Mouse (Mus musculus): Measurements from ENCODE around the gene Brwd1. TPM values are rescaled to one million over a fixed set of nuclear protein-coding genes. Genes with fewer than 3 reads are reported as not detected.
"Not testable (repeated sequence)": the region's sequence is repeated elsewhere in the genome, so short reads cannot be mapped to it uniquely, and the experiment has no call there.

Brwd1 gene
- polyA plus RNA-seq, 1 experiment from 2014 or later = 76.2 TPM

DNA sequence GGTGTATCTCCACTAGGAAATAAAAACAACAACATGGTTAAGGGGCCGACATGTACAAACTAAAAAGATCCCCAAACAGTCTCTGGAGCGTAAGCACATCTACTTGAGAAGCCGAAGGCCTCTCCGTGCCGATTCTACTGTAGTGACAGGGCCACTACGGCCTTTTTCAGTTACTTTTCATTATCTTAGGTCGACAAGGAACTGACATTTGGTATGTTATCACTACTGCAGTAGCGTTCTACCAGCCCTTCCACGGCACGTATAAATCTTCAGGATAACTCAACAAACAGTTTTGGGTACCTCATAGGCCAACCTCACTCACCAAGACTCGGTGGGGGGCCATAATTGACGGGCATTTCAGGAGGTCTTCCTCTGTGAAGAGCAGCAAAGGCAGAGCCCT is 16.2 kb downstream of the Brwd1 start:
- H3K9ac ChIP-seq = no peak overlapping the region
- H3K27ac ChIP-seq = no peak overlapping the region
- H3K36me3 ChIP-seq = peaks cover 44% of the 10 kb centered on the region
- H3K4me2 ChIP-seq = no peak overlapping the region
- H3K4me3 ChIP-seq (replicated peaks) = no peak overlapping the region
- H3K9me3 ChIP-seq = no peaks in the 10 kb centered on the region
- no peak for ATAC-seq (ENCODE audit: insufficient read depth, low FRiP score, low read depth)
- no peaks in the 10 kb centered on the region for H3K4me1 ChIP-seq
- WGBS = 88% methylated on average over 12 of the region's 12 CpGs
- H3K27me3 ChIP-seq (replicated peaks) = no peaks in the 10 kb centered on the region

DNA sequence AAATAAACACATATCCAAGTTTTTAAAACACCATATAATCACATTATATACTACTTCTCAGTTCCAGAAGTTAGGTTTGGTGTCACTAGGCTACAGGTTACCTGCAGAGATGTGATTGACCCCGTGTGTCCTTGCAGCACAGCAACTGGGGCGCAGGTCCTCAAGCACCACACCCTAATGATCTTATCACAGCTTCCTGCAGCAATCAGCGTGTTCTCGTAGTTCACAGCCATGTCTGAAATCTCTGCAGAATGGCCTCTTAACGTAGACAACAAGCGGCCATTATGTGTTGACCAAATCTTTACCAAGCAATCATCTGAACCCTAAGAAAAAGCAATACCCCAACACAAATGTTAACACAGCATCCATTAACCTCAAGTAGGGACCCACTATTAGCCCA is 17.7 kb downstream of the Brwd1 start:
- WGBS = 88% methylated on average over 6 of the region's 6 CpGs
- Histone ChIP-seq H3K9ac (no peak overlapping the region), H3K27me3 (replicated peaks) (no peaks in the 10 kb centered on the region), H3K27ac (no peak overlapping the region), H3K36me3 (peaks cover 52% of the 10 kb centered on the region), H3K9me3 (no peaks in the 10 kb centered on the region), H3K4me3 (replicated peaks) (no peak overlapping the region), H3K4me1 (no peaks in the 10 kb centered on the region), H3K4me2 (no peak overlapping the region)
- ATAC-seq (ENCODE audit: insufficient read depth, low FRiP score, low read depth) = no peak

DNA sequence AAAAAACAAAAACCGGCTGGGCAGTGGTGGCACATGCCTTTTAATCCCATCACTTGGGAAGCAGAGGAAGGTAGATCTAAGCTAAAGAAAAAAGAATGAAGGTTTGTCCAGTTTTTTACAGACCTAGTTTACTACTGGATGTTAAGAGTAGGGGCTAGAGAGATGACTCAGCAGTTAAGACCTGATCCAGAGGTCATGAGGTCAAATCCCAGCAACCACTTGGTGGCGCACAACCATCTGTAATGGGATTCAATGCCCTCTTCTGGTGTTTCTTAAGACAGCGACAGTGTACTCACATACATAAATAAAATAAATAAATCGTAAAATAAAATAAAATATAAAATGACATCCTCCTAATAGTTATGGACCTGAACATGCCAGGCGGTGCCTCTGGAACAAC is 38.2 kb downstream of the Brwd1 start:
- Histone ChIP-seq H3K4me2 (no peak overlapping the region), H3K9ac (no peak overlapping the region), H3K9me3 (no peaks in the 10 kb centered on the region), H3K27ac (no peak overlapping the region), H3K27me3 (replicated peaks) (no peaks in the 10 kb centered on the region), H3K4me3 (replicated peaks) (no peak overlapping the region), H3K36me3 (peaks cover 55% of the 10 kb centered on the region), H3K4me1 (no peaks in the 10 kb centered on the region)
- ATAC-seq (ENCODE audit: insufficient read depth, low FRiP score, low read depth) = no peak
- WGBS = 65% methylated on average over 5 of the region's 5 CpGs

DNA sequence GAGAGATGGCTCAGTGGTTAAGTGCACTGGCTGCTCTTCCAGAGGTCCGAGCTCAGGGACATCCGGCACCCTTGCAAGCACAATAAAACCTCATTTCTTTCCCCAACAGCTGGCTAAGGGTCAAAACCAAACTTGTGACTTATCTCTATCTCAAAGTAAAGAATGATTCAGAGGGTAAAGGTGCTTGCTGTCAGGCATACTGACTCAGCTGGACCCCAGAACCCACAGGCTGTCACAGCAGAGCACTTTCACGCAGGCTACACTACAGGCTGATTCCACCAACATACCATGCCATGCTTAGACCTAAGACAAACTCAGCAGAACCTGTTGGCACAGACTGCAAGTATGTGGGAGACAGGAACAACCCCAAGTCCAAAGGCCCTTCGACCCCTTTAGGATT is 41.6 kb downstream of the Brwd1 start:
- WGBS = 86% methylated on average over 4 of the region's 4 CpGs
- no peak overlapping the region for H3K9ac ChIP-seq
- no peak overlapping the region for H3K4me2 ChIP-seq
- no peaks in the 10 kb centered on the region for H3K9me3 ChIP-seq
- H3K4me3 ChIP-seq (replicated peaks) = no peak overlapping the region
- no peaks in the 10 kb centered on the region for H3K27me3 ChIP-seq (replicated peaks)
- ATAC-seq (ENCODE audit: insufficient read depth, low FRiP score, low read depth) = no peak
- H3K27ac ChIP-seq = no peak overlapping the region
- no peaks in the 10 kb centered on the region for H3K4me1 ChIP-seq
- H3K36me3 ChIP-seq = peaks cover 66% of the 10 kb centered on the region

DNA sequence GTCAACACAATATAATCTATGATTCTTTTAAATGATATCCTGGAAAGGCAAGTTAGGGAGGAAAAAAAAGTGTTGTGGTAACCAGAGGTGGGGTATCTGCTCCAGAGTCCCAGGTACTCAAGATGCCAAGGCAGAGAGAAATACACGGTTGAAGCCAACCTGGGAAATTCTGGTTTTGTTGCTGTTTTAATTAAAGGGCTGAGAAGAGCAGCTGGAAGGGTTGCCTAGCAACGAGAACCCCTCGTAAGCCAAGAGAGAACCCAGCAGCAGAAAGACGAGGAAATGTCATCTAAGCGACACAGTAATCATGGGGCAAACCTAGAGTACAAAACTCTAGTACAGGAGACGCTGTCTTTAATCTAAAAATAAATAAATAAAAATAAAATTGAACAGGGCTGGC is 42.8 kb downstream of the Brwd1 start:
- H3K9ac ChIP-seq = no peak overlapping the region
- H3K27me3 ChIP-seq (replicated peaks) = no peaks in the 10 kb centered on the region
- H3K4me1 ChIP-seq = no peaks in the 10 kb centered on the region
- ATAC-seq (ENCODE audit: insufficient read depth, low FRiP score, low read depth) = no peak
- WGBS = 71% methylated on average over 6 of the region's 6 CpGs
- H3K27ac ChIP-seq = no peak overlapping the region
- peaks cover 70% of the 10 kb centered on the region for H3K36me3 ChIP-seq
- no peak overlapping the region for H3K4me2 ChIP-seq
- no peaks in the 10 kb centered on the region for H3K9me3 ChIP-seq
- no peak overlapping the region for H3K4me3 ChIP-seq (replicated peaks)

DNA sequence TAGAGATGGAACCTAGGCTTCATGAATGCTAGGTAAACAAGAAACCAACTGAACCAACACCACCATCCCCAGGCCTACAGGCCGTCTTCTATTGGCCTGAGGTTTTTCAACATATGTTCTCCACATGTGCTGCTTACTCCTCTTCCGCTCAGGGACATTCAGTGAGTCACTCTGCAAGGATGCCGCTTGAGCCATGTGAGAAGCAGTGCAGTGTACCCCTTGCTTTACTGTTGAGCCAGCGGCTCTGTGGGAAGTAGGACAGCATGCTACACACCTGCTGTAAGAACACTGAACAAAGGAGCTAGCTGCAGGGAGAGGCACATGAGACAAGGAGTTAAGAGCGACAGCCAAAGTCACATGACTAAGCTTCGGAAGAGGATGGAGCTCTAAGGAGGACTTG is 47.9 kb downstream of the Brwd1 start:
- no peak overlapping the region for H3K27ac ChIP-seq
- no peaks in the 10 kb centered on the region for H3K9me3 ChIP-seq
- H3K36me3 ChIP-seq = peaks cover 82% of the 10 kb centered on the region
- no peaks in the 10 kb centered on the region for H3K4me1 ChIP-seq
- WGBS = 87% methylated on average over 6 of the region's 6 CpGs
- no peak overlapping the region for H3K4me3 ChIP-seq (replicated peaks)
- ATAC-seq (ENCODE audit: insufficient read depth, low FRiP score, low read depth) = no peak
- H3K9ac ChIP-seq = no peak overlapping the region
- H3K4me2 ChIP-seq = no peak overlapping the region
- H3K27me3 ChIP-seq (replicated peaks) = no peaks in the 10 kb centered on the region

DNA sequence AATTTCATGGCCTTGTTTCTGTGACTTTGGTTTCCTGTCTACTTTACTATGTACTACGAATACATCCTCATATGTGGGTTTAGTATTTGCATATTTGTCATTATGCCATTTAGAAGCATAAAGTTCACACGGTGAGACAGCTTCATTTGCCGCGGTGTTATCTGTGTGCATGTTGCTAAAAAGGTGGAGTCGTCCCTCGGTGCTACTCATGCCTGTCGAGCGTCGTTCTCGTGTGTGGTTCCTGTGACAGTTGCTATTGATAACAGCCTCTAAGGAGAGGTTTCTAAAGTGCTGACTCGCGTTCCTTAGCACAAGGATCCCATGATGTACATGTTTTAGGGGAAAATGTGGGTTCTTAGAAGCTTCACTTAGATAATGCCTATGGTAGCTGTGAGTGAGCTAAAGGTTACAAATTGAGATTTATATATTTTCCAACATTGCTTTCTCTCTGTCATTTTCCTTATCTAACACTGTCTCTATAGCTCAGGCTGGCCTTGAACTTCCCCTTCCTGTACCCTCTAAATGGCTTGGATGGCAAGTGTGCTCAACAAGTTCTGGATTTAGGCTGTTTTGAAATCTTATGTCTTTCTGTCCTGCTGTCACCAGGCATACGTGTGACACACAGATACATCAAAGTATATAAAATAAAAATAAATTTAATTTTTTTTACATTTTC is 49.8 kb downstream of the Brwd1 start:
- peaks cover 76% of the 10 kb centered on the region for H3K36me3 ChIP-seq
- H3K27ac ChIP-seq = no peak overlapping the region
- H3K4me3 ChIP-seq (replicated peaks) = no peak overlapping the region
- H3K9ac ChIP-seq = no peak overlapping the region
- H3K27me3 ChIP-seq (replicated peaks) = no peaks in the 10 kb centered on the region
- H3K4me2 ChIP-seq = no peak overlapping the region
- no peak; the same call in 1 of the 2 replicates for ATAC-seq (ENCODE audit: insufficient read depth, low FRiP score, low read depth)
- no peaks in the 10 kb centered on the region for H3K4me1 ChIP-seq
- 80% methylated on average over 13 of the region's 13 CpGs for WGBS
- no peaks in the 10 kb centered on the region for H3K9me3 ChIP-seq

DNA sequence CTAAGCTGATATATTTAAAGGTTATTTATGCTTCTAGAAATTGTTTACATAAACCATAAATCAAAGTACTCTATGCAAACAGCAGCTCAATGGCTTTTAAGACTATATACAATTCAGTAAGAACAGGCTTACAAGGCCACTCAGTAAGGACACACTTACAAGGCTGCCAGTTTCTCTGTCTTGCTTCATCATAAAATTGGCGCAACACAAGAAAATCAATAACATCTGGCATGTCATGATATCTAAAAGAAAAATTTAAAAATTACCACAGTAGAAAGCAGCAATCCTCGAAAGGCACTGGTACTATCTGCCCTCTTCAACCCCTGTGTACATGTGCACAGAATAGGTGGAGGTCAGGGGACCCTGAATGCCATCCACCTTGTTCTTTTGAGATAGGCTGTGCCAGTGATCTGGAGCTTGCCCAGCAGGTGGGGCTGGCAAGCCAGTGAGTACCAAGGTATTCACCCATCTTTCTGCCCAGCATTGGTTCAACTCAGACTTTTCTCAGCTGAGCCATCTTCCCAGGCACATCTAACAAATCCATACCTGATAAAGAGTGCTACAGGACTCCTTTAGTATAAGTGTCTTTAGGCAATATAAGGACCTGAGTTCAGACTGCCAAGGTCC is 51.7 kb downstream of the Brwd1 start:
- no peaks in the 10 kb centered on the region for H3K9me3 ChIP-seq
- H3K4me1 ChIP-seq = no peaks in the 10 kb centered on the region
- peaks cover 71% of the 10 kb centered on the region for H3K36me3 ChIP-seq
- no peaks in the 10 kb centered on the region for H3K27me3 ChIP-seq (replicated peaks)
- ATAC-seq (ENCODE audit: insufficient read depth, low FRiP score, low read depth) = no peak
- H3K27ac ChIP-seq = no peak overlapping the region
- H3K4me3 ChIP-seq (replicated peaks) = no peak overlapping the region
- 65% methylated on average over 2 of the region's 2 CpGs for WGBS
- H3K4me2 ChIP-seq = no peak overlapping the region
- no peak overlapping the region for H3K9ac ChIP-seq

DNA sequence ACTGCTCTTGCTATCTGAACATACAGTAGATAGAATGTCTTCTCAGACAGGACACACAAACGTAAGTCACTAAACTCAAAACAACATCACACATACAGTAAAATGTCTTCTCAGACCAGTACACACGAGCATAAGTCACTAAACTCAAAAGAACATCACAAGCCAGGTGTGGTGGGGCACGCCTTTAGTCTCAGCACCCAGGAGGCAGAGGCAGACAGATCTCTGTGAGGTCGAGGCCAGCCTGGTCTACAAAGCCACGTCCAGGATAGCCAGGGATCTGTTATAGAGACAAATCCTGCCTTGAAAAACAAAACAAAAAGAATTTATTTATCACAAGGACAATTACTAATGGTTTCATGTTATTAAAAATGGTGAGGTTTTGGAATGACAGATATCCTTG is 56.1 kb downstream of the Brwd1 start:
- H3K27ac ChIP-seq = no peak overlapping the region
- H3K4me2 ChIP-seq = no peak overlapping the region
- no peak overlapping the region for H3K4me3 ChIP-seq (replicated peaks)
- no peaks in the 10 kb centered on the region for H3K27me3 ChIP-seq (replicated peaks)
- peaks cover 41% of the 10 kb centered on the region for H3K36me3 ChIP-seq
- 90% methylated on average over 5 of the region's 5 CpGs for WGBS
- no peak overlapping the region for H3K9ac ChIP-seq
- no peaks in the 10 kb centered on the region for H3K9me3 ChIP-seq
- no peak for ATAC-seq (ENCODE audit: insufficient read depth, low FRiP score, low read depth)
- H3K4me1 ChIP-seq = no peaks in the 10 kb centered on the region

DNA sequence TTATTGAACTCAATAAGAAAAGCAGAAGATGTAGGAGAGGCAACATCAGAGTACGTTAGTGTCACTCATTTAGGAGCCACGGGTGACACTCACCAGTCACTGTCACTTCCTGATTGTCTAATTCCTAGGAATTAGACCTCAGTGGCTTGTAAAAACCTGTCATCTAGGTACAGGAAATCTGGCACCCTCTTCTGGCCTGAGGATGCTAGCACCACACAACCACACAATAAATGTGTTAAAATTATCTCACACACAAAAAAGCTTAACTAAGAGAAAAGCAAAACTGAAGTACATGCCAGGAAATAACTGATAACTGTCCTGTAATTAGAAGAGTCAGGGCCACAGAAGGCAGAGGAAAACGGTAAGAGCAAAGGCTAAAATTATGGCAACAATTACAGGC is 57.1 kb downstream of the Brwd1 start:
- no peak for ATAC-seq (ENCODE audit: insufficient read depth, low FRiP score, low read depth)
- peaks cover 38% of the 10 kb centered on the region for H3K36me3 ChIP-seq

DNA sequence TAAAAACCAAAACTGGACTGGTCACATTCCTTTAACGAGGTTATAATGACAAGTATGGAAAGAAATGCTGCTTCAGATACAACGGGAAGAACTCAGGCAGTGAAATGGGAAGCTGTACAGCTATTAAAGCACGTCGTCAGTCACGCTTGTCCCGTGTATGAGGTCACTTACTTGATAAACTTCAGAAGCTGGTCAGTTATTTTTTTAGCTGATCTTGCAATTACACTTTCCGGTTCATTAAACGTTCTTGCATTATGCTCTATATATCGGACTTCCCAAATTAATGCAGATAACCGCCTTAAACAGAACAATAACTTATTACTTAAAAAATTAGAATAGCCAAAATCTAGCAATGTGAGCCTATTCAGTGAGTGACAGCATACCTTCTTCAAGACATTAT is 61.3 kb downstream of the Brwd1 start:
- Histone ChIP-seq H3K27me3 (replicated peaks) (no peaks in the 10 kb centered on the region), H3K4me1 (no peaks in the 10 kb centered on the region), H3K4me3 (replicated peaks) (no peak overlapping the region), H3K9me3 (no peaks in the 10 kb centered on the region), H3K36me3 (peaks cover 35% of the 10 kb centered on the region), H3K4me2 (no peak overlapping the region), H3K27ac (no peak overlapping the region), H3K9ac (no peak overlapping the region)
- no peak for ATAC-seq (ENCODE audit: insufficient read depth, low FRiP score, low read depth)
- 90% methylated on average over 10 of the region's 10 CpGs for WGBS

More for the DNA sequence above, 57.1 kb downstream of the Brwd1 start:
- no peaks in the 10 kb centered on the region for H3K9me3 ChIP-seq
- H3K4me3 ChIP-seq (replicated peaks) = no peak overlapping the region
- H3K9ac ChIP-seq = no peak overlapping the region
- H3K27me3 ChIP-seq (replicated peaks) = no peaks in the 10 kb centered on the region
- no peak overlapping the region for H3K4me2 ChIP-seq
- 79% methylated on average over 3 of the region's 3 CpGs for WGBS
- no peak overlapping the region for H3K27ac ChIP-seq
- H3K4me1 ChIP-seq = no peaks in the 10 kb centered on the region

DNA sequence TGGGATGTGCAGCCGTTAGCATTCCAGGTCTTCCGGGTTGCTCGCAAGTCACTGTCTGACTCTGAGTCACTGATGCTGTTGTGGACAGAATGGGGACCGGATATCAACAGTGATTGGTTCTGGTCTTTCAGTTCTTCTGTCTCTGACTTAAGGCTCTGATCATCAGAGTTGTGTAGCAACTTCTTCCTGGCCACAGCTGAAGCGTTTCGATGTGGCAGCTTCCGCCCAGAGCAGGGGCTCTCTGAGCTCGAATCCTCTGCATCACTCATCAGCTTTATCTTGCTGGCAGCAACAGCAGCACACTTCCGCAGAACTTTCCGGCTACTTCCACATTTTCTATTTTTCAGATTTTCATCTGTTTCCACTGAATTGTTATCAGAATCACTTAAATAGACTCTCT is 73.2 kb downstream of the Brwd1 start:
- not testable (repeated sequence) for H3K36me3 ChIP-seq; H3K4me2 ChIP-seq; H3K27me3 ChIP-seq (replicated peaks); ATAC-seq (ENCODE audit: insufficient read depth, low FRiP score, low read depth); H3K27ac ChIP-seq; H3K4me3 ChIP-seq (replicated peaks); H3K9me3 ChIP-seq; H3K9ac ChIP-seq; H3K4me1 ChIP-seq
- no CpG with 5 or more reads among the region's 10 CpGs for WGBS

DNA sequence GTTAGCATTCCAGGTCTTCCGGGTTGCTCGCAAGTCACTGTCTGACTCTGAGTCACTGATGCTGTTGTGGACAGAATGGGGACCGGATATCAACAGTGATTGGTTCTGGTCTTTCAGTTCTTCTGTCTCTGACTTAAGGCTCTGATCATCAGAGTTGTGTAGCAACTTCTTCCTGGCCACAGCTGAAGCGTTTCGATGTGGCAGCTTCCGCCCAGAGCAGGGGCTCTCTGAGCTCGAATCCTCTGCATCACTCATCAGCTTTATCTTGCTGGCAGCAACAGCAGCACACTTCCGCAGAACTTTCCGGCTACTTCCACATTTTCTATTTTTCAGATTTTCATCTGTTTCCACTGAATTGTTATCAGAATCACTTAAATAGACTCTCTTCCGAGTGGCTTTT is 78.0 kb downstream of the Brwd1 start:
- H3K27me3 ChIP-seq (replicated peaks); H3K9me3 ChIP-seq; H3K9ac ChIP-seq; ATAC-seq (ENCODE audit: insufficient read depth, low FRiP score, low read depth); H3K27ac ChIP-seq; H3K4me2 ChIP-seq; H3K4me3 ChIP-seq (replicated peaks); H3K4me1 ChIP-seq: not testable (repeated sequence)
- no CpG with 5 or more reads among the region's 10 CpGs for WGBS
- H3K36me3 ChIP-seq = peaks cover 25% of the 10 kb centered on the region
